Mouse (Mus musculus): ENCODE measurements around the gene Dnm3. TPM values are rescaled to one million over a fixed set of nuclear protein-coding genes. Genes with fewer than 3 reads are reported as not detected.
"Not testable (repeated sequence)": the region's sequence is repeated elsewhere in the genome, so short reads cannot be mapped to it uniquely, and the experiment has no call there.

Gene Dnm3
- polyA plus RNA-seq, 1 experiment from 2014 or later = 6.9 TPM

DNA sequence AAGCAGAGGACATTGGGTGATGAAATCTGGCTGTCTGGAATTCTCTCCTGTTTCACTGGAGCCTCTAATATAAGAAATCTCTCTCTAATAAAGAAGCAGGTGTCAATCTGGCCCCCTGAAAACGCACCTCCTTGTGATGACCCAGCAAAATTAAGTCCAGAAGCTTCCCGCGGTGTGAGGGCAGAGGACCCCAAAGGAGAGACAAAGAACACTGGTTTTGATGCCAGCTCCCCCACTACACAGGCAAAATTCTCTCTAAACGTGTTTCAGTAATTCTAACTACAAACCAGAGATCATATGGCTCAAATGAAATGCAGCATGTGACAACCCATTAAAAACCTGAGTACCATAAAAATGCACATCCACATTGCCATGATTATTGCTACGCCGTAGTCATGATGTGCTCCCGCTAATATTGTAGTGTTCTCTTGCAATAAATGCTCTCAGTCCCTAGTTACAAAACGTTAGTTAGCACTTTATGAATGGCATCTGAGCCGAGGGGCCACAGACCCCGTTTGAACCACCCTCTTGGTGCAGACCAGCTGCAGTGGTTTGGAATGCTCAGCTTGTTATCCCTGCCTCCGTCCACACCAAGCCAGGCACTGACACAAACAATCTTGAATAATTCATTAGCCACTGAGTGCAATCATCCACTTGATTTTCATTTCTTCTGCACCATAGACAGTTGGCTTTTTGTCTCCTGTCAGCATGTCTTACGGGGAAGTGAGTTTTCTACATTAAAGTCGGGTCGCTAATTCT is 67.4 kb downstream of the Dnm3 start:
- WGBS = 80% methylated on average over 14 of the region's 14 CpGs
- Histone ChIP-seq H3K4me2 (ENCODE audit: low read length) (no peak overlapping the region), H3K27ac (ENCODE audit: low read depth) (no peak overlapping the region)

DNA sequence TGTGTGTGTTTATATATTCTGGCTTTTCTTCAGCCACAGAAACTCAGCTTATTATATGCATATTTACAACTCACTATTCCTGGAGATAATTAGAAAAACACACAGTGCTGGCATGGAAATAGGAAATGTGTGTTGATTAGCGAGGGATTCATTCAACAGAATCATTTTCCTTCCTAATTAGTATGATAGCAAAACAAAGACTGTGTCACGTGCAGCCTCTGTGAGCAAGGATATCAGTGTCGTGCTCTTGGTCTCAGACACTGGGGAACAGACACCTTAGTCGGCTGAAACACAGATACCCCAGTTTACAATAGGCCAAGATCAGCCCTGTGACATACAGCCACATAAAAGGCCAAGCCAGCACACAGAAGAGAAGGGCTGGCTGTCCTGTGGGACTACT is 83.3 kb downstream of the Dnm3 start:
- Histone ChIP-seq H3K27me3 (replicated peaks; ENCODE audit: control insufficient read depth, insufficient read depth, low read length) (no peaks in the 10 kb centered on the region), H3K4me1 (replicated peaks; ENCODE audit: control insufficient read depth, insufficient read depth, low read length) (no peaks in the 10 kb centered on the region), H3K27ac (ENCODE audit: low read depth) (no peak overlapping the region), H3K36me3 (ENCODE audit: control insufficient read depth, insufficient read depth, low read length) (no peaks in the 10 kb centered on the region), H3K9me3 (ENCODE audit: control insufficient read depth, low read length) (no peaks in the 10 kb centered on the region), H3K4me2 (ENCODE audit: low read length) (no peak overlapping the region), H3K9ac (ENCODE audit: low read length) (no peak overlapping the region), H3K4me3 (ENCODE audit: low read depth, low read length) (no peak overlapping the region)
- 70% methylated on average over 4 of the region's 4 CpGs for WGBS
- DNase-seq (ENCODE audit: low spot score) = no peak
- no peak for ATAC-seq (replicated peaks; ENCODE audit: low FRiP score, low TSS enrichment, low read depth)

More for the DNA sequence above, 67.4 kb downstream of the Dnm3 start:
- Histone ChIP-seq H3K4me1 (replicated peaks; ENCODE audit: control insufficient read depth, insufficient read depth, low read length) (no peaks in the 10 kb centered on the region), H3K36me3 (ENCODE audit: control insufficient read depth, insufficient read depth, low read length) (no peaks in the 10 kb centered on the region), H3K27me3 (replicated peaks; ENCODE audit: control insufficient read depth, insufficient read depth, low read length) (no peaks in the 10 kb centered on the region), H3K9ac (ENCODE audit: low read length) (no peak overlapping the region), H3K4me3 (ENCODE audit: low read depth, low read length) (no peak overlapping the region), H3K9me3 (ENCODE audit: control insufficient read depth, low read length) (no peaks in the 10 kb centered on the region)
- no peak for ATAC-seq (replicated peaks; ENCODE audit: low FRiP score, low TSS enrichment, low read depth)
- DNase-seq (ENCODE audit: low spot score) = no peak

GRCm38 (mm10) chr1:162388442-162389165 is 89.2 kb downstream of the Dnm3 start:
- 66% methylated on average over 5 of the region's 5 CpGs for WGBS
- DNase-seq (ENCODE audit: low spot score) (no peak), ATAC-seq (replicated peaks; ENCODE audit: low FRiP score, low TSS enrichment, low read depth) (peak; percentile 77; the same call in 1 of the 2 replicates)
- 0 out of 2 replicates have a peak, but pooled peaks cover 3% of the 10 kb centered on the region for H3K4me1 ChIP-seq (replicated peaks; ENCODE audit: control insufficient read depth, insufficient read depth, low read length)
- no peak overlapping the region for H3K9ac ChIP-seq (ENCODE audit: low read length)
- no peak overlapping the region for H3K4me3 ChIP-seq (ENCODE audit: low read depth, low read length)
- H3K36me3 ChIP-seq (ENCODE audit: control insufficient read depth, insufficient read depth, low read length) = no peaks in the 10 kb centered on the region
- H3K27ac ChIP-seq (ENCODE audit: low read depth) = no peak overlapping the region
- no peaks in the 10 kb centered on the region for H3K27me3 ChIP-seq (replicated peaks; ENCODE audit: control insufficient read depth, insufficient read depth, low read length)
- H3K9me3 ChIP-seq (ENCODE audit: control insufficient read depth, low read length) = no peaks in the 10 kb centered on the region
- H3K4me2 ChIP-seq (ENCODE audit: low read length) = no peak overlapping the region

GRCm38 (mm10) chr1:162373068-162373467 is 104.8 kb downstream of the Dnm3 start:
- H3K27me3 ChIP-seq (replicated peaks; ENCODE audit: control insufficient read depth, insufficient read depth, low read length); ATAC-seq (replicated peaks; ENCODE audit: low FRiP score, low TSS enrichment, low read depth); H3K9ac ChIP-seq (ENCODE audit: low read length); H3K9me3 ChIP-seq (ENCODE audit: control insufficient read depth, low read length); H3K27ac ChIP-seq (ENCODE audit: low read depth); H3K36me3 ChIP-seq (ENCODE audit: control insufficient read depth, insufficient read depth, low read length); H3K4me2 ChIP-seq (ENCODE audit: low read length); H3K4me1 ChIP-seq (replicated peaks; ENCODE audit: control insufficient read depth, insufficient read depth, low read length); DNase-seq (ENCODE audit: low spot score); H3K4me3 ChIP-seq (ENCODE audit: low read depth, low read length): not testable (repeated sequence)
- WGBS = 94% methylated on average over 1 of the region's 1 CpGs

- ATAC-seq (replicated peaks; ENCODE audit: low FRiP score, low TSS enrichment, low read depth) (no peak), DNase-seq (ENCODE audit: low spot score) (no peak)
- Histone ChIP-seq H3K4me2 (ENCODE audit: low read length) (no peak overlapping the region), H3K27me3 (replicated peaks; ENCODE audit: control insufficient read depth, insufficient read depth, low read length) (no peaks in the 10 kb centered on the region), H3K36me3 (ENCODE audit: control insufficient read depth, insufficient read depth, low read length) (no peaks in the 10 kb centered on the region), H3K9me3 (ENCODE audit: control insufficient read depth, low read length) (no peaks in the 10 kb centered on the region), H3K4me1 (replicated peaks; ENCODE audit: control insufficient read depth, insufficient read depth, low read length) (no peaks in the 10 kb centered on the region), H3K9ac (ENCODE audit: low read length) (no peak overlapping the region), H3K27ac (ENCODE audit: low read depth) (no peak overlapping the region), H3K4me3 (ENCODE audit: low read depth, low read length) (no peak overlapping the region)
- 56% methylated on average over 4 of the region's 4 CpGs for WGBS
Measured at GRCm38 (mm10) chr1:162369726-162370125, 108.1 kb downstream of the Dnm3 start.

DNA sequence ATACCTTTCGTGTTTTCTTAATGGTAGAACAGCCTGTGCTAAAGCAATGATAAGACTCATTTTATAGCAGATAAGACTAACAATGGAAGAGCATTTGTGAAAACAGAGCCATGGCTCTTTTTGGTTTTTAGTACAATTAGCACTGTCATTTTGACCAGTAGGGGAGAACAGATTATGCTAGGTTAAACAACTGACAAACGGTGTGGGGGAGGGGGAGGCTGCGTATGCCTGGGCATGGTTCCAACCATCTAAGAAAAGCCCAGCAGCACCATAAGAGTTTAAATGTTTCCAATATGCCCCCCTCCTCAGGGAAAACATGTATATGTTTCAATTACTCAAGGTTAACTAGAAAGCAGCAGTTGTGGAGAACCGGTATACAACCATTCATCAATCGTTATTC is 115.9 kb downstream of the Dnm3 start:
- no peak overlapping the region for H3K4me3 ChIP-seq (ENCODE audit: low read depth, low read length)
- no peak for DNase-seq (ENCODE audit: low spot score)
- no peaks in the 10 kb centered on the region for H3K36me3 ChIP-seq (ENCODE audit: control insufficient read depth, insufficient read depth, low read length)
- no peaks in the 10 kb centered on the region for H3K27me3 ChIP-seq (replicated peaks; ENCODE audit: control insufficient read depth, insufficient read depth, low read length)
- H3K4me1 ChIP-seq (replicated peaks; ENCODE audit: control insufficient read depth, insufficient read depth, low read length) = peaks cover 5% of the 10 kb centered on the region; the same call in 1 of the 2 replicates
- no peak overlapping the region for H3K4me2 ChIP-seq (ENCODE audit: low read length)
- H3K9ac ChIP-seq (ENCODE audit: low read length) = no peak overlapping the region
- WGBS = 51% methylated on average over 5 of the region's 5 CpGs
- H3K27ac ChIP-seq (ENCODE audit: low read depth) = no peak overlapping the region
- ATAC-seq (replicated peaks; ENCODE audit: low FRiP score, low TSS enrichment, low read depth) = no peak
- H3K9me3 ChIP-seq (ENCODE audit: control insufficient read depth, low read length) = no peaks in the 10 kb centered on the region

DNA sequence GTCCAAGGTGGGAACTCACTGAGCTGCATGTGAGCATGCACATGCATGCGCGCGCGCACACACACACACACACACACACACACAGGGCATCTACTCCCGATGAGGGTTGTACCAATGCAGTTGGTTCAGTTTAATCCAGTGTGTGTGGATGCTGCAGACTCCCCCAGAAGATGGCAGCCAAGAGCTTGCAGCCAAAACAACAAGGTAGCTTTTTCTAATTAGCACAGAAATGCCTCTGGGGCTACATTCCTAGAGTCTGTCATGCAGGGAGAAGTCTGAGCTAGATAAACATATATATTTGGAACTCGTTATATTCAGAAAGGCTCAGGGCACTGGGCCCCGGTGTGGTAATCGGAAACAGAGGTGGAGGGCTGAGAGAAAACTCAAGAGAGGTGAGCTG is 118.6 kb downstream of the Dnm3 start:
- no peak for ATAC-seq (replicated peaks; ENCODE audit: low FRiP score, low TSS enrichment, low read depth)

DNA sequence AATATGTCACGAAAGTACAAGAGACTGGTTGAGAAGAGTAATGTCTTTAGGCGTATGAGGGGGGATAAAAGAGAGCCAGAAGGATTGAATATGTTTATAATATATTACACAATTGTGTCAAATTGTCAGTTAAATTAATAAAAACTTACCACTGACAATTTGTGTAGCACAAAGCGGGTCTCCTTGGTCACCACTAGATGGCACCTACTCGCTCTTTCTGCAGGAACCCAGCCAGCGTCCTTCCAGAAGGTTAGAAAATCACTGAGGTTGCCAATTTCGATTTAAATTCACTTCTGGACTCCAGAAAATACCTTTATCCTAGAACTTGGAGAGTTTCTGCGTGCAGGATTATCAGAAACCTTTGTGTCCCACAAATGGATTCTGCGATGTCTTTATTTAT is 119.8 kb downstream of the Dnm3 start:
- Histone ChIP-seq H3K4me3 (ENCODE audit: low read depth, low read length) (no peak overlapping the region), H3K9me3 (ENCODE audit: control insufficient read depth, low read length) (no peaks in the 10 kb centered on the region), H3K4me2 (ENCODE audit: low read length) (no peak overlapping the region), H3K9ac (ENCODE audit: low read length) (no peak overlapping the region), H3K27ac (ENCODE audit: low read depth) (no peak overlapping the region), H3K4me1 (replicated peaks; ENCODE audit: control insufficient read depth, insufficient read depth, low read length) (peaks cover 5% of the 10 kb centered on the region; the same call in 1 of the 2 replicates), H3K27me3 (replicated peaks; ENCODE audit: control insufficient read depth, insufficient read depth, low read length) (no peaks in the 10 kb centered on the region), H3K36me3 (ENCODE audit: control insufficient read depth, insufficient read depth, low read length) (no peaks in the 10 kb centered on the region)
- ATAC-seq (replicated peaks; ENCODE audit: low FRiP score, low TSS enrichment, low read depth) = no peak
- 32% methylated on average over 8 of the region's 8 CpGs for WGBS
- no peak for DNase-seq (ENCODE audit: low spot score)

More for the DNA sequence above, 118.6 kb downstream of the Dnm3 start:
- WGBS = 66% methylated on average over 8 of the region's 8 CpGs
- H3K9ac ChIP-seq (ENCODE audit: low read length) = no peak overlapping the region
- no peak overlapping the region for H3K4me2 ChIP-seq (ENCODE audit: low read length)
- H3K36me3 ChIP-seq (ENCODE audit: control insufficient read depth, insufficient read depth, low read length) = no peaks in the 10 kb centered on the region
- no peak for DNase-seq (ENCODE audit: low spot score)
- no peak overlapping the region for H3K4me3 ChIP-seq (ENCODE audit: low read depth, low read length)
- H3K9me3 ChIP-seq (ENCODE audit: control insufficient read depth, low read length) = no peaks in the 10 kb centered on the region
- peaks cover 5% of the 10 kb centered on the region; the same call in 1 of the 2 replicates for H3K4me1 ChIP-seq (replicated peaks; ENCODE audit: control insufficient read depth, insufficient read depth, low read length)
- no peaks in the 10 kb centered on the region for H3K27me3 ChIP-seq (replicated peaks; ENCODE audit: control insufficient read depth, insufficient read depth, low read length)
- no peak overlapping the region for H3K27ac ChIP-seq (ENCODE audit: low read depth)
